Mouse (Mus musculus) lung, postnatal 0 days (tissue): ENCODE measurements around the gene 5330417C22Rik. TPM values are rescaled to one million over a fixed set of nuclear protein-coding genes. Genes with fewer than 3 reads are reported as not detected.

Experiments used
- ATAC-seq: fragments of 200-750 bp; cut with Nextera tagmentation; 2 replicates; pipeline ENCODE4 v1.8.0; 2017; ENCODE audit warnings: moderate library complexity
- DNase-seq: peaks from one replicate; pipeline ENCODE4 v3.0.0-alpha.2; 2016; ENCODE audit warnings: low spot score
- H3K27ac ChIP-seq: fragments of 300-500 bp; sonication (generic); 2 replicates; pipeline ENCODE4 v1.5.1; 2014; ENCODE audit warnings: antibody characterized with exemption, mild to moderate bottlenecking, low read length, mixed read lengths
- H3K27me3 ChIP-seq: fragments of 300-500 bp; sonication (generic); replicated peaks from 2 replicates; pipeline ENCODE4 v1.6.1; 2014; ENCODE audit warnings: low read length, mixed read lengths; ENCODE audit not compliant: insufficient read depth
- H3K36me3 ChIP-seq: fragments of 300-500 bp; sonication (generic); 2 replicates; pipeline ENCODE4 v1.6.1; 2014; ENCODE audit warnings: low read length, mixed read lengths; ENCODE audit not compliant: insufficient read depth
- H3K4me1 ChIP-seq: fragments of 300-500 bp; sonication (generic); 2 replicates; pipeline ENCODE4 v1.6.1; 2014; ENCODE audit warnings: antibody characterized with exemption, low read depth, low read length, mixed read lengths; ENCODE audit not compliant: insufficient read depth
- H3K4me2 ChIP-seq: fragments of 300-500 bp; sonication (generic); replicated peaks from 2 replicates; pipeline ENCODE4 v1.6.1; 2014; ENCODE audit warnings: low read depth, mild to moderate bottlenecking, low read length, moderate library complexity, mixed read lengths
- H3K4me3 ChIP-seq: fragments of 300-500 bp; sonication (generic); 2 replicates; pipeline ENCODE4 v1.5.1; 2014; ENCODE audit warnings: low read depth, low read length
- H3K9ac ChIP-seq: fragments of 300-500 bp; sonication (generic); replicated peaks from 2 replicates; pipeline ENCODE4 v1.6.1; 2014; ENCODE audit warnings: low read depth, mild to moderate bottlenecking
- H3K9me3 ChIP-seq: fragments of 300-500 bp; sonication (generic); 2 replicates; pipeline ENCODE4 v1.6.1; 2016; ENCODE audit warnings: low read length, mixed read lengths
- CTCF ChIP-seq: IDR thresholded peaks from 2 replicates; pipeline ENCODE4 v1.5.1; 2016; ENCODE audit warnings: antibody characterized with exemption, mild to moderate bottlenecking
- EP300 ChIP-seq: IDR thresholded peaks from 2 replicates; pipeline ENCODE4 v1.6.1; 2016; ENCODE audit warnings: antibody characterized with exemption, mild to moderate bottlenecking, control low read depth
- WGBS: fragments of 180-500 bp; shearing (Covaris S2); extraction: QIAGEN DNeasy Blood & Tissue Kit; methylation state at CpG from one replicate; pipeline ENCODE4 v1.1.7; 2014; 5-methylcytosine and 5-hydroxymethylcytosine counted together
- polyA plus RNA-seq: library from polyadenylated mRNA; unstranded; fragments of >200 nt; fragmentation: Nextera tagmentation; extraction: Ambion mirVana; gene quantifications from 2 replicates; pipeline ENCODE4 v1.2.1, GENCODE M21; 2015

5330417C22Rik gene
- polyA plus RNA-seq, 1 experiment from 2014 or later = 45.7 TPM

GRCm38 (mm10) chr3:108436380-108436714 is 100.0 kb downstream of the 5330417C22Rik start:
- no peaks in the 10 kb centered on the region for H3K27me3 ChIP-seq
- DNase-seq (no peak), ATAC-seq (no peak)
- H3K4me3 ChIP-seq = no peak overlapping the region
- no peak overlapping the region for H3K4me2 ChIP-seq
- no peaks in the 10 kb centered on the region for H3K9me3 ChIP-seq
- H3K36me3 ChIP-seq = peaks cover 29% of the 10 kb centered on the region; the same call in 1 of the 2 replicates
- TF ChIP-seq EP300 = no peak
- TF ChIP-seq CTCF = peak; percentile 34; the same call in 1 of the 2 replicates
- 82% methylated on average over 7 of the region's 7 CpGs for WGBS
- H3K9ac ChIP-seq = no peak overlapping the region
- no peak overlapping the region for H3K27ac ChIP-seq
- H3K4me1 ChIP-seq = no peaks in the 10 kb centered on the region

GRCm38 (mm10) chr3:108435701-108436379 is 100.5 kb downstream of the 5330417C22Rik start:
- peak; percentile 58 for DNase-seq
- peaks cover 34% of the 10 kb centered on the region; the same call in 1 of the 2 replicates for H3K36me3 ChIP-seq
- H3K4me3 ChIP-seq = no peak overlapping the region
- H3K4me1 ChIP-seq = no peaks in the 10 kb centered on the region
- H3K4me2 ChIP-seq = no peak overlapping the region
- H3K27me3 ChIP-seq = no peaks in the 10 kb centered on the region
- WGBS = 80% methylated on average over 17 of the region's 17 CpGs
- no peak for TF ChIP-seq CTCF
- peak; percentile 85 for TF ChIP-seq EP300
- no peaks in the 10 kb centered on the region for H3K9me3 ChIP-seq
- 0 out of 2 replicates have a peak overlapping the region, but pooled peaks have one; percentile 33 for H3K27ac ChIP-seq
- H3K9ac ChIP-seq = no peak overlapping the region
- peak; percentile 95 for ATAC-seq

- Histone ChIP-seq H3K9ac (no peak overlapping the region), H3K4me1 (no peaks in the 10 kb centered on the region), H3K4me2 (no peak overlapping the region), H3K9me3 (no peaks in the 10 kb centered on the region), H3K36me3 (peaks cover 36% of the 10 kb centered on the region; the same call in 1 of the 2 replicates), H3K27me3 (no peaks in the 10 kb centered on the region), H3K27ac (no peak overlapping the region), H3K4me3 (no peak overlapping the region)
- no peak for ATAC-seq
- TF ChIP-seq EP300 (no peak), CTCF (no peak)
- WGBS = 72% methylated on average over 19 of the region's 19 CpGs
- DNase-seq = no peak
Measured at GRCm38 (mm10) chr3:108433881-108434495, 102.3 kb downstream of the 5330417C22Rik start.

- ATAC-seq = no peak
- Histone ChIP-seq H3K36me3 (peaks cover 37% of the 10 kb centered on the region; the same call in 1 of the 2 replicates), H3K4me2 (no peak overlapping the region), H3K9ac (no peak overlapping the region), H3K4me3 (no peak overlapping the region), H3K27me3 (no peaks in the 10 kb centered on the region), H3K9me3 (no peaks in the 10 kb centered on the region), H3K27ac (no peak overlapping the region), H3K4me1 (no peaks in the 10 kb centered on the region)
- no peak for DNase-seq
- WGBS = 71% methylated on average over 18 of the region's 18 CpGs
- no peak for TF ChIP-seq CTCF
- TF ChIP-seq EP300 = no peak
Measured at GRCm38 (mm10) chr3:108433188-108433880, 103.0 kb downstream of the 5330417C22Rik start.

GRCm38 (mm10) chr3:108432542-108433187 is 103.7 kb downstream of the 5330417C22Rik start:
- Histone ChIP-seq H3K4me1 (no peaks in the 10 kb centered on the region), H3K27ac (no peak overlapping the region), H3K4me2 (no peak overlapping the region), H3K4me3 (no peak overlapping the region), H3K36me3 (peaks cover 43% of the 10 kb centered on the region; the same call in 1 of the 2 replicates), H3K9me3 (no peaks in the 10 kb centered on the region), H3K9ac (no peak overlapping the region), H3K27me3 (no peaks in the 10 kb centered on the region)
- ATAC-seq = no peak
- 88% methylated on average over 13 of the region's 13 CpGs for WGBS
- no peak for DNase-seq
- no peak for TF ChIP-seq CTCF

GRCm38 (mm10) chr3:108425624-108426018 is 110.7 kb downstream of the 5330417C22Rik start:
- ATAC-seq = no peak
- Histone ChIP-seq H3K27ac (no peak overlapping the region), H3K4me2 (no peak overlapping the region), H3K9ac (no peak overlapping the region), H3K27me3 (no peaks in the 10 kb centered on the region), H3K36me3 (peaks cover 24% of the 10 kb centered on the region), H3K4me1 (peaks cover 8% of the 10 kb centered on the region), H3K4me3 (no peak overlapping the region), H3K9me3 (no peaks in the 10 kb centered on the region)
- no peak for DNase-seq
- 86% methylated on average over 6 of the region's 6 CpGs for WGBS
- TF ChIP-seq EP300 (no peak), CTCF (no peak)
